Mouse (Mus musculus): ENCODE results near the gene Wdr47. TPM values are rescaled to one million over a fixed set of nuclear protein-coding genes. Genes with fewer than 3 reads are reported as not detected.

Wdr47 gene
- polyA plus RNA-seq, 1 experiment from 2014 or later = 123 TPM

DNA sequence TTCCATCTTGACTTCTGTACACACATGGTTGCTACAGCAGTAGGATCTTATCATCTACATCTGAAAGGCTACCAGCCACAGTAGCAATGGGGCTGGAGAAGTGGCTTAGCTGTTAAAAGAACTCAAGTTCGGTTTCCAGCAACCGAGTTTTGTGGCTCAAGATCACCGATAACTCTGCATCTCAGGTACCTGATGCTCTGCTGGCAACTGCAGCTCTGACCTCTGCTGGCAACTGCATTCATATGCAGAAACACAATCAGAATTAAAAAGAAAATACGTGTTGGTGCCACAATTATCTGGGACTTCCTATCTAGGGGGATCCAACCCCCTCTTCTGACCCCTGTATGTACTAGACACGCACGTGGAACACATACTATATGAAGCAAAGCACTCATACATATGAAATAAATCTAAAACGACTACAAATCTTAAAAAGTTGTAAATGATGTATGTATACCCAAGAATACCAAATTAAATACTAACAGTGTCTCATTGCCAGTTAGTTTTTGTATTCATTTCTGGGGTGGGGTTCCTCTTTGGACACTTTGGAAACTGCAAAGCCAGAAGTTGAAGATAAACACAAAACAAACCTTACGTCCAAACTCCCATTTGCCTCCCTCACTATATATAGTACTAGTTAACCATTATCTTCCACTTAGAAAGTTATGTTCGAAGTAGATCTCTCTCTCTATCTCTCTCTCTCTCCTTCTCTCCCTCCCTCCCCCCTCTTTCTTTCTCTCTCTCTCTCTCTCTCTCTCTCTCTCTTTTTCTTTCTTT lies 62.0 kb downstream of the Wdr47 start:
- Histone ChIP-seq H3K9me3 (ENCODE audit: control insufficient read depth, low read length) (no peaks in the 10 kb centered on the region), H3K9ac (replicated peaks; ENCODE audit: low read length) (no peak overlapping the region), H3K27me3 (ENCODE audit: control insufficient read depth, insufficient read depth, low read length) (no peaks in the 10 kb centered on the region), H3K27ac (replicated peaks; ENCODE audit: low read depth, low read length) (no peak overlapping the region), H3K4me2 (ENCODE audit: low read length) (peak overlapping the region; percentile 32; the same call in 1 of the 2 replicates), H3K36me3 (ENCODE audit: control insufficient read depth, insufficient read depth, low read length) (no peaks in the 10 kb centered on the region), H3K4me1 (ENCODE audit: control insufficient read depth, insufficient read depth, low read length) (peaks cover 10% of the 10 kb centered on the region; the same call in 1 of the 2 replicates), H3K4me3 (replicated peaks; ENCODE audit: low read depth, low read length) (no peak overlapping the region)
- DNase-seq (peak; percentile 14), ATAC-seq (ENCODE audit: low FRiP score, low TSS enrichment) (no peak)
- WGBS = 25% methylated on average over 9 of the region's 9 CpGs

DNA sequence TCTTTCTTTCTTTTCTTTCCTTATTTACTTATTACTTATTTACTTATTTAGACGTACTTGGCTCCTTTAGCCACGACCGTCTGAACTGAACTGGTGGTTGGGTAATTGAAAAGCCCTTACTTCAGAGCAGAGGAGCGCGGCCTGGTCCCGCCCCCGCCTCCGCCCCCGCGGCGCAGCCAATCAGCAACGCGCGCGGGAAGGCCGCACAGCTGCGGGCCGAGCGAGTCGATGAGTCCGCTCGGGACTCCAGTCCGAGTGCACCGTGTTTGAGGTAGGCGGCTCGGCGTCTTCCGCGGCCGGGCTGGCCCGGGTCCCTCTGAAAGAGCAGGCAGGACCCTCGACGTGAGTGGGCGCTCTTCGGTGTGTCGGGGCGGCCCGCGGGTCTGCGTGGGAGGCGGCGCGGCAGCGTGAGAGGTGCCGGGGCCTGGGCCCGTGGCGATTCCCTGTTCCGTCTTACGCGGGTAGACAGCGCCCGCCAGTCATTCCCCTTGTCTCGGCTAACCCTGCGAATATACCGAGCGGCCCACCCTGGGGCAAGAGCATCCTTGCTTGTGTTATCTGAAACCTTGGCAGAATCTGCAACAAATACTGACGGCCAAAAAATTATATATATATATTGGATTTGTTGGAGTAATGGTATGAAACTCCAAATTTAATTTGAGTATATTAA lies 62.8 kb downstream of the Wdr47 start, which contains the start of gene Clcc1:
Gene Clcc1 (plus strand): TSS at position 204 of the 670 bp plus-strand sequence.
- Histone ChIP-seq H3K36me3 (ENCODE audit: control insufficient read depth, insufficient read depth, low read length) (no peaks in the 10 kb centered on the region), H3K4me1 (ENCODE audit: control insufficient read depth, insufficient read depth, low read length) (peaks cover 10% of the 10 kb centered on the region; the same call in 1 of the 2 replicates), H3K9ac (replicated peaks; ENCODE audit: low read length) (peak within 1 kb of the TSS; percentile 69), H3K9me3 (ENCODE audit: control insufficient read depth, low read length) (no peaks in the 10 kb centered on the region), H3K4me3 (replicated peaks; ENCODE audit: low read depth, low read length) (peak within 1 kb of the TSS; percentile 68), H3K27ac (replicated peaks; ENCODE audit: low read depth, low read length) (peak within 1 kb of the TSS; percentile 87), H3K4me2 (ENCODE audit: low read length) (peak within 1 kb of the TSS; percentile 57), H3K27me3 (ENCODE audit: control insufficient read depth, insufficient read depth, low read length) (no peaks in the 10 kb centered on the region)
- ATAC-seq (ENCODE audit: low FRiP score, low TSS enrichment) (peak; percentile 97), DNase-seq (peak; percentile 97)
- WGBS = under 1% methylated on average over 57 of the region's 57 CpGs

DNA sequence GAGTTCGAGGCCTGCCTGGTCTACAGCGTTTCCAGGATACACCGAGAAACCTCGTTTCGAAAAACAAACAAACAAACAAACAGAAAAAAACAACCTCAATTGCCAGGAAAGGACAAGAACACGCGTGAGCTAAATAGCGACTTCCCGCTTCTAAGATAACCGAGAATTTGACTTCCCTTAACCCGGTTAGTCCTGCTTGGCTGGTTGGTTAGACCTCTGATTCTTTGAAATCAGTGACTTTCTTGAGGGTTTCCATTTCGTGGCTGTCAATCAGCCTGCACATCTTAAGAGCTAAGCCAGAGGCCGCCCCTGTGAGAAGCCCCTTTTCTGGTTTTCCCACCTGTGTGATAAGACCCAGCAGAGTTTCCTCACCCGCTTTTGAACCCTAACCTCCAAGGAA lies 63.5 kb downstream of the Wdr47 start:
- no peak for DNase-seq
- Histone ChIP-seq H3K4me2 (ENCODE audit: low read length) (peak overlapping the region; percentile 57), H3K27me3 (ENCODE audit: control insufficient read depth, insufficient read depth, low read length) (no peaks in the 10 kb centered on the region), H3K9ac (replicated peaks; ENCODE audit: low read length) (peak overlapping the region; percentile 69), H3K27ac (replicated peaks; ENCODE audit: low read depth, low read length) (no peak overlapping the region), H3K9me3 (ENCODE audit: control insufficient read depth, low read length) (no peaks in the 10 kb centered on the region), H3K4me1 (ENCODE audit: control insufficient read depth, insufficient read depth, low read length) (peaks cover 10% of the 10 kb centered on the region; the same call in 1 of the 2 replicates), H3K4me3 (replicated peaks; ENCODE audit: low read depth, low read length) (peak overlapping the region; percentile 68), H3K36me3 (ENCODE audit: control insufficient read depth, insufficient read depth, low read length) (no peaks in the 10 kb centered on the region)
- ATAC-seq (ENCODE audit: low FRiP score, low TSS enrichment) = no peak
- 26% methylated on average over 14 of the region's 14 CpGs for WGBS

DNA sequence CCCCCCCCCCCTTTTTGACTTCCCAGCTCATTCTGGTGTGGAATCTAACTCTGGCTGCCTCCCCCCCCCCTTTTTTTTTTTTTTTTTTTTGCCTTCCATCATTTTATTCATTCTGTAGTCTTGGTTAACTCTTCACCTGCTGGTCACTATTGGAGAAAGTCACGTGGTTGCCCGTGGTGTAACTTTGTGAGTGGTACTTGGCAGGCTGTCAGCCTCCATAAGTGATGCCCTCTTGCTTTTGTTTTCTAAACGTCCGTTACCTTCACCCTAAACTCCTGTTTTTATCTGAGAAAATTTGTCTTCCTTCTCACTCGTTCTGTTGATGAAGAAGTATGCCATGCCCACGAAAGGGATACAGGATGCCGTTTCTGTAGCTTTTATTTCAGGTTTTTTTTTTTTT lies 64.4 kb downstream of the Wdr47 start:
- no peak for DNase-seq
- Histone ChIP-seq H3K36me3 (ENCODE audit: control insufficient read depth, insufficient read depth, low read length) (no peaks in the 10 kb centered on the region), H3K9me3 (ENCODE audit: control insufficient read depth, low read length) (no peaks in the 10 kb centered on the region), H3K4me2 (ENCODE audit: low read length) (no peak overlapping the region), H3K27me3 (ENCODE audit: control insufficient read depth, insufficient read depth, low read length) (no peaks in the 10 kb centered on the region), H3K27ac (replicated peaks; ENCODE audit: low read depth, low read length) (no peak overlapping the region), H3K9ac (replicated peaks; ENCODE audit: low read length) (no peak overlapping the region), H3K4me1 (ENCODE audit: control insufficient read depth, insufficient read depth, low read length) (peaks cover 10% of the 10 kb centered on the region; the same call in 1 of the 2 replicates), H3K4me3 (replicated peaks; ENCODE audit: low read depth, low read length) (no peak overlapping the region)
- 88% methylated on average over 7 of the region's 7 CpGs for WGBS
- ATAC-seq (ENCODE audit: low FRiP score, low TSS enrichment) = no peak

DNA sequence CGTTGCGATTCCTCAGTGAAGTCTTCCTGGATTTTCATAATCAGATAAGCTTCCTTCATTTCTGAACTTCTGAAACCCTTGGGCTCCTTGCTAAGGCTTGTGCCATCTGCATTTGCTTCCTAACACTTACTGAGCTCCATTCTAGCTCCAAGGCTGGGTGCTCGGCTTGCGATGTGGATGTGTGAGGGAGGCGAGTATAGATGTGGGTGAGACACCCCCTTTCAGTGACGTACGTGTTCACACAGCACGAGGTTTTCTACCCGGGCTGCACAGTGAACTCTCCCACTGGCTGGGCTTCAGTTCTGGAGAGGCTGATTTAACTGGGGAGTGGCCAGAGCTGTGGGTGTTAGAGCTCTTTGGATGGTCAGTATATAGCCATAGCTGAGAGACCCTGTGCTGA lies 67.5 kb downstream of the Wdr47 start:
- no peak overlapping the region for H3K27ac ChIP-seq (replicated peaks; ENCODE audit: low read depth, low read length)
- no peaks in the 10 kb centered on the region for H3K27me3 ChIP-seq (ENCODE audit: control insufficient read depth, insufficient read depth, low read length)
- DNase-seq = no peak
- ATAC-seq (ENCODE audit: low FRiP score, low TSS enrichment) = no peak
- WGBS = 97% methylated on average over 9 of the region's 9 CpGs
- H3K9ac ChIP-seq (replicated peaks; ENCODE audit: low read length) = no peak overlapping the region
- H3K4me2 ChIP-seq (ENCODE audit: low read length) = no peak overlapping the region
- H3K9me3 ChIP-seq (ENCODE audit: control insufficient read depth, low read length) = no peaks in the 10 kb centered on the region
- H3K4me1 ChIP-seq (ENCODE audit: control insufficient read depth, insufficient read depth, low read length) = peaks cover 10% of the 10 kb centered on the region; the same call in 1 of the 2 replicates
- H3K4me3 ChIP-seq (replicated peaks; ENCODE audit: low read depth, low read length) = no peak overlapping the region
- H3K36me3 ChIP-seq (ENCODE audit: control insufficient read depth, insufficient read depth, low read length) = peaks cover 22% of the 10 kb centered on the region

DNA sequence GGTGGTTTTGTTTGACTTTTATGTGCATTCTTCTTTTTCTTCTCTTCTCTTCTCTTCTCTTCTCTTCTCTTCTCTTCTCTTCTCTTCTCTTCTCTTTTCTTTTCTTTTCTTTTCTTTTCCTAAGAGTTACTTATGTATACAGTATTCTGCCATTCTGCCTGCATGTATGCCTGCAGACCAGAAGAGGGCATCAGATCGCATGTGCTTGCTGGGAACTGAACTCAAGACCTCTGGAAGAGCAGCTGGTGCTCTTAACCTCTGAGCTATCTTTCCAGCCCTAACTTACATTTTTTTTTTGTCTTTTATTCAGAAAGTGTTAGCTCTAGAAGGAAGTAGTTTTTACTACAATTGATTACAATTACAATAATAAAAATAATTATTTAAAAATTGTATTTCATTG lies 69.9 kb downstream of the Wdr47 start:
- Histone ChIP-seq H3K27ac (replicated peaks; ENCODE audit: low read depth, low read length) (no peak overlapping the region), H3K4me2 (ENCODE audit: low read length) (no peak overlapping the region), H3K27me3 (ENCODE audit: control insufficient read depth, insufficient read depth, low read length) (no peaks in the 10 kb centered on the region), H3K4me1 (ENCODE audit: control insufficient read depth, insufficient read depth, low read length) (no peaks in the 10 kb centered on the region), H3K9ac (replicated peaks; ENCODE audit: low read length) (no peak overlapping the region), H3K4me3 (replicated peaks; ENCODE audit: low read depth, low read length) (no peak overlapping the region), H3K36me3 (ENCODE audit: control insufficient read depth, insufficient read depth, low read length) (peaks cover 37% of the 10 kb centered on the region), H3K9me3 (ENCODE audit: control insufficient read depth, low read length) (no peaks in the 10 kb centered on the region)
- ATAC-seq (ENCODE audit: low FRiP score, low TSS enrichment) (no peak), DNase-seq (no peak)
- WGBS = 76% methylated on average over 1 of the region's 1 CpGs

DNA sequence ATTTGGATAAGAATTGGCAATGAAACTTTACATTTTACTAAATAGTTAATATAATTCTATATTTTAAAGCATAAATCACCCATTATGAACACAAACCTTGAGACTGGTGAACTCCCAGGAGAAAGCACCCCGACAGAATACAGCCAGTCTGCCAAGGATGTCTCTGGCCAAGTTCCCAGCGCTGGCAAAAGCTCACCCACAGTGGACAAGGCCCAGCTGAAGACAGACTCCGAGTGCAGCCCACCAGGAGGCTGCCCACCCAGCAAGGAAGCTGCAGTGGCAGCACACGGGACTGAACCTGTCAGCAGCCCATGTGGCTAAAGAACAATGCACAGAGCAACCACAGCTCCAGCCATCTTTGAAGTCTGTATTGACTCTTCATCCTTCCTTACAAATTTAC lies 85.5 kb downstream of the Wdr47 start:
- 81% methylated on average over 4 of the region's 4 CpGs for WGBS
- H3K9ac ChIP-seq (replicated peaks; ENCODE audit: low read length) = no peak overlapping the region
- ATAC-seq (ENCODE audit: low FRiP score, low TSS enrichment) = no peak

DNA sequence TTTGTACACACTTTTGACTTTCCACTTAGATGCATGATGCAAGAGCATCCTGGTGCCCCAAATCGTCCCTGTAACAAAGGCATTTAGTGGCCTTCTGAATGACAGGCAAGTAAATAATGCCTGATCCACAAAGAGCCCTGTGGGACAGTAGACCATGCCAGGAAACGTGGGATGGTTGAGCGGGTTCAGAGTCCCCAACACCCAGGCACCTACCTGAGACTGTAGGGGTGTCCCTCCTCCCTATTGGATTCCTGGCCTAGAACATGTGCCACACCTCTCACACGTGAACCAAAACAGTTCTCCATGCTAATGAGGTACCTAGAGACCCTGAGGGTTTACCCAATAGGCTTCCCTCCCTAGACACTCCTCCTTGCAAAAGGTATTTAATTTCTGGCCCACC lies 89.9 kb downstream of the Wdr47 start:
- no peak for ATAC-seq (ENCODE audit: low FRiP score, low TSS enrichment)
- H3K4me2 ChIP-seq (ENCODE audit: low read length) = no peak overlapping the region
- no peak overlapping the region for H3K4me3 ChIP-seq (replicated peaks; ENCODE audit: low read depth, low read length)
- peaks cover 81% of the 10 kb centered on the region for H3K36me3 ChIP-seq (ENCODE audit: control insufficient read depth, insufficient read depth, low read length)
- H3K9ac ChIP-seq (replicated peaks; ENCODE audit: low read length) = no peak overlapping the region
- H3K27ac ChIP-seq (replicated peaks; ENCODE audit: low read depth, low read length) = no peak overlapping the region
- H3K9me3 ChIP-seq (ENCODE audit: control insufficient read depth, low read length) = no peaks in the 10 kb centered on the region
- H3K4me1 ChIP-seq (ENCODE audit: control insufficient read depth, insufficient read depth, low read length) = no peaks in the 10 kb centered on the region
- WGBS = 80% methylated on average over 4 of the region's 4 CpGs
- no peak for DNase-seq
- no peaks in the 10 kb centered on the region for H3K27me3 ChIP-seq (ENCODE audit: control insufficient read depth, insufficient read depth, low read length)

More for the DNA sequence above, 85.5 kb downstream of the Wdr47 start:
- no peaks in the 10 kb centered on the region for H3K4me1 ChIP-seq (ENCODE audit: control insufficient read depth, insufficient read depth, low read length)
- no peaks in the 10 kb centered on the region for H3K27me3 ChIP-seq (ENCODE audit: control insufficient read depth, insufficient read depth, low read length)
- H3K9me3 ChIP-seq (ENCODE audit: control insufficient read depth, low read length) = no peaks in the 10 kb centered on the region
- no peak overlapping the region for H3K4me3 ChIP-seq (replicated peaks; ENCODE audit: low read depth, low read length)
- H3K27ac ChIP-seq (replicated peaks; ENCODE audit: low read depth, low read length) = no peak overlapping the region
- peaks cover 88% of the 10 kb centered on the region for H3K36me3 ChIP-seq (ENCODE audit: control insufficient read depth, insufficient read depth, low read length)
- DNase-seq = no peak
- H3K4me2 ChIP-seq (ENCODE audit: low read length) = no peak overlapping the region

Data from midbrain, embryonic 14.5 days (tissue).